Mouse (Mus musculus): ENCODE results near the gene Rpl36. TPM values are rescaled to one million over a fixed set of nuclear protein-coding genes. Genes with fewer than 3 reads are reported as not detected.
"Not testable (repeated sequence)": the region's sequence is repeated elsewhere in the genome, so short reads cannot be mapped to it uniquely, and the experiment has no call there.

Rpl36 gene
- total RNA-seq, 1 experiment from 2014 or later, result 891 TPM

DNA sequence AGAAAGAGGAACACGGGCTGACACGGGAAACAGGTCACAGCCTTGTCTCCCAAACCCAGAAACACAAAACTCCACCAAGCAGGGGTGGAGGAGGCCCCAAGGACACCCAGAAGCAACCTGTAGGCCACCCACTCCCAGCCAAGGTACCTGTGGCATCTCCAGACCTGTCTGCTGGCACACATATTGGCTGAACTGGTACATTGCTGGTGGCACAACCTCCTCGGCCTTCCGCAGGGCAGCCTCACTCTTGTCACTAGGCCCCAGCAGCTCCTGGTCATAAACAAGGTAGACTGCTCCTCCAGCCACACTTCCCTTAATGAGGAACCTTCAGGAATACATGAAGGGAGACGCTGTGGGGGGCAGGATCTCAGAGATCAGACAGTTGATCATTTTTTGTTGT, 4.5 kb upstream of the Rpl36 start:
- no peak for DNase-seq

DNA sequence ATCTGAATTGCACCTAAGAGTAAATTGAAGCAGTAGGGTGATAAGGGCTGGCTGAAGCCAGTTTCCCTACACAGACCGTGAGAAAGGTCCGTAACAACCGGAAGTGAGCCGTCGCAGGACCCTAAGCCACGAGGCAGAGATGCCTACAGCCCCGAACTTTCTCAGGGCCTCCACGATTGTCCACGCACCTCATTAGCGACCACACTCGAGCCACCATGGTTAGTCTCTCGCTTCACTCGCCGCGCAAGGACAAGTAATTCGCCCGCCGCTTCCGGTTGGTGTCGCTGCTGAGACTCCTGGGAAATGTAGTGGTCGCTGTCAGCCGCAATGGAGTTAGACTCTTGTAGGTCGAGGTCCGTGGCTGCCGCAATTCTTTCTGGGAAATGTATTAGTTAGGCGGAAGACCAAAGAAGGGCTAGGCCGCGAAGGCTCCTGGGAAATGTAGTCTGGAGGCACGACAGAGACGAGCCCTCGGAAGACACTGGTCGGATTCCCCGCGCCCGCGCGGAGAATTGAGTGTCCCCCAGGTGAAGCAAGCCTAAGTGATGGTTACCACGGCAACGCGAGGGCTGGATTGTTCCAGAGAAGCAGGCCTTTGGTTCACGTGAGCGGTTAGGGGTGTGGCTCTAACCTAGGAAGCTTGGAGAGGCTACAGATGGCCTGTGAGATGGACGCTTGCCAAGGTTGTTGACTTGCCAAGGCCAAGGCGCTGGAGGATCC, 3.6 kb upstream of the Rpl36 start, which contains the start of gene 2410015M20Rik:
TSS of gene 2410015M20Rik (minus strand) at position 320 of the 720 bp plus-strand sequence.
- DNase-seq, result peak; percentile 89

DNA sequence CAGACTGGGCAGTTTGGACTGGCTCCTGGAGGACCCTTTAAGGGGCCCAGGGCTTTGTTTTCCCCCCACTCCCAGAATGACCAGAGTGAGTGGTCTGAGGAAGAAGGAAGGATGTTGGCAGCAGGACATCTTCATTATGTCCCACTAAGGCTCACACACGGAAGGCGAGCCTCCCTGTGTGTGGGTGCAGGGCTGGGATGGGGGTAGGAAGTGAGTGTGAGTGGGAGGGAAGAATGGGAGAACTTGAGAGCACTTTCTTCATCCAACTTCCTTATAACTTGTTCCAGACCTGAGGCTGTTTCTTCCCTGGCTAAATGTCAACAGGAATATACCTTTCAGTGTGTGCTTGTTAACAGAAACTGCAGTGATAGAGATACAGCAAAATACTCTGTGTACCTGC, 1.9 kb upstream of the Rpl36 start:
- DNase-seq, result no peak

DNA sequence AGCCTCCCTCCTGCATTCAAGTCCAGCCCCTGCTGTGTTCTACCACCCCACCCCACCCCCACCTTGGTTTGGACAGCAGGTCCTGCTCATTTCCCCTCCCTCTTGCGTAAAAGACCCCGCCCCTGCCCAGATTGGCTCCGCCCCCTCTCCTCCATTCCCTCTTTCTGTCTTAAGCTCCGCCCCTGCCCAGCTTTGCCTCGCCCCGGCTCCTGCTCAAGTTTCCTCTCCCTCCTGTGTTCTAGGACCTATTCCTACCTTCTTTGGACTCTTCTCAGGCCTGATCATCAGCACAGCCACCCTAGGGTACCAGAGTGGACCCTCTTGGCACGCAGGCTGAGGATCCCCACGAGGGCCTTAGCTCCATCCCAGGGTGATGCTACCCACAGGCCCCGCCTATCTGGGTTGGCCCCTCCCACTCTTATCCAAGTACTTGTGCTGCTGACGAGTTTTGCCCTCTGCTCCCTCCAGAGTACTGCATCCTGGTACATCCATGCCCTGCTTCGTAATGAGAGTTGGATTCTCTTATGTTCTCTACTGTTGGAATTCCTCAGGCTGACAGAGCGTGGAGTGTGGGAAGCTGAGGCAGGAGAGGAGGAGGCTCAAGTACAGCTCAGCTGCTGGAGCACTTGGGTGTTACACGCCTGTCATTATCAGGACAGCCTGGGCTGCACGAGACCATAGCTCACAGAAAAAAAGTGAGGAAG, 1.2 kb upstream of the Rpl36 start:
- DNase-seq, result no peak

DNA sequence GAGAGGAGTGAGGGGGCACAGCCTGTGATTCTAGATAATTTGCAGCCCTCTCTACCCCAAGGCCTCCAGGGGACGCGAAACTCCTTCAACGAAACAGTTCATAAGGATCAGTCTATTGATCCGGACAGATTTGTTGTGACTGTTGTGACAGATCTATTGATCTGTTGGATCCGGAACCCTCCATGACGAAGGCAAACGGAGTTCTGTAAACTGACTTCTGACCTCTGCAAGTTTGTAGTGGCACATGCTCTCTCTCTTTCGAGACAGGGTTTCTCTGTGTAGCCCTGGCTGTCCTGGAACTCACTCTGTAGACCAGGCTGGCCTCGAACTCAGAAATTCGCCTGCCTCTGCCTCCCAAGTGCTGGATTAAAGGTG, 664 bp upstream of the Rpl36 start:
- not testable (repeated sequence) for DNase-seq

DNA sequence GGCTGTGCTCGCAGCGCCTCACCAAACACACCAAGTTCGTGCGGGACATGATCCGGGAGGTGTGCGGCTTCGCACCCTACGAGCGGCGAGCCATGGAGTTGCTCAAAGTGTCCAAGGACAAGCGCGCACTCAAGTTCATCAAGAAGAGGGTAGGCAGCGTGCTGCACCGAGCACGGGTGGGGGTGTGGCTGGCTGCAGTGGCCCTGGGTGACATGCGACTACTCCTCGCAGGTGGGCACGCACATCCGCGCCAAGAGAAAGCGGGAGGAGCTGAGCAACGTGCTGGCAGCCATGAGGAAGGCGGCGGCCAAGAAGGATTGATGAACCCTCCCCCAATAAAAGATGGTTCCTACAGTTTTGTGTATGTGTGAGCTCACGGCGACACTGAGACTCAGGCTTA, 677 bp downstream of the Rpl36 start:
- not testable (repeated sequence) for DNase-seq

DNA sequence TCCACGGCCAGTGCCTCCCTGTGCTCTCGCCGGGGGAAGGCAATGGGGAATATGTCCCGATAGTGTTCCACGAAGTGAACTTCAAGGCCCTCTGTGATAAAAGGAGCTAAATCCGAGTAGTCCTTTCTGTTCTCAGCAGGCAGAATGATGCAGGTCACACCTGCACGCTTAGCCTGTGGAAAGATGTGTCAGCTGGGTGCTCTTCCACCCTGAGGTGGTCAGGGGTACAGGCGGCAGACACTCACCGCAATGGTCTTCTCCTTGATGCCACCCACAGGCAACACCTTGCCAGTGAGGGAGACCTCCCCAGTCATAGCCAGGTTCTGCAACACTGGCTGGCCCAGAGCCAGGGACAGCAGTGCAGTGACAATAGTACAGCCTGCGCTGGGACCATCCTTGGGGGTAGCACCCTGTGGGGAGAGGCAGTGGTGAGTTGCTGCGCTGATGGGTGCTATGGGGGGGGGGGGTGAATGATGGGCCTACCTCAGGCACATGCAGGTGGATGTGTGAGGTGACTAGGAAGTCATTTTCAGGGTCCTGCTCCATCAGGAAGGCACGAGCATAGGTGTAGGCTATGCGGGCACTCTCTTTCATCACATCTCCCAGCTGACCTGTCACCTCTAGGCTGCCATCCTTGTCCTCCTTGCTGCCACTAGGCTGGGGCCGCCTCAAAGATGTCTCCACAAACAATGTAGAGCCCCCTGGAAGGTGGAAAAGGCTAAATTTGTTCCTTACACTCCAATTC, 1.3 kb downstream of the Rpl36 start:
- DNase-seq, result peak; percentile 54

DNA sequence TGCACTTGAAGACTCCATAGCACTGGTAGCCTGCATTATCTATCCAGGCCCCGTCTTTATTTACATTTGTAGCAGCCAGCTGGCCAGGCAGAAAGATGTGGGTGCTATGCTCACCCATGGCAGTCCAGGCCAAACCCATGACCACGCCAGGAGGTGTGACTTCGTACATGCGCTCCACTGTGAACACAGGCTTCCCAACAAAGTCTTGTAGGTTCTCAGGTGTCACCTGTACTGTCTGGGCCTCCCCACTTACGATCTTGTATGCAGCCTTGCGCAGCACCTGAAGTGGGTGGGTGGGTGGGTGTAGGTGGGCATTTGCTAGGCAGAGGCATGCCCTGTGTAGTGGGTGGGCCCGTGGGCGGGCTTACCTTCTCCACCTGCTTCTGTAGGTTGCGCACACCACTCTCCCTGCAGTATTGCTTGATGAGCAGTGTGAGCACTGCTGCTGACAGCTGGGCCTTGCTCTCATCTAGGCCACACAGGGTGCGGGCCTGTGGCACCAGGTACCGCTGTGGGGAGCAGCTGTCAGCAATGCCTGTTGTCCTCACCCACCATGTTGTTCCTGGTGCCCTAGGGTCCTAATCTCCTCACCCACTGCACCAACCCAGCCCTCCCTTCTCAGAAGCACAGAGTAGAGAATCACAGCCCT, 2.0 kb downstream of the Rpl36 start:
- DNase-seq, result no peak

DNA sequence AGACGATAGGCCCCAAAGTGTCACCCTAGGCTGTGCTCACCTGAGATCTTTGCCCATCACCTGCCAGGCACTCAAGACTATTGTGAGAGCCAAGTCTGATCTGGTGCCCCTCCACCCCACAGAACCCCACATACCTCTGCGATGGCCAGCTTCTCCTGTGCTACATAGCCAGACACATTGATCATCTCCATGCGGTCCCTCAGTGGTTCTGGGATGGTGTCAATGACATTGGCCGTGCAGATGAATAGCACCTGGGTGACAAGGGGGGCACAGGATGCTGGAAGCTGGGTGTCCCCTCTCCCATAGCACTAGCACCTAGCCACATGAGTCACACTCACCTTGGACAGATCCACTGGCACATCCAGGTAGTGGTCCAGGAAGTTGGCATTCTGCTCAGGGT, 2.6 kb downstream of the Rpl36 start:
- DNase-seq, result no peak

DNA sequence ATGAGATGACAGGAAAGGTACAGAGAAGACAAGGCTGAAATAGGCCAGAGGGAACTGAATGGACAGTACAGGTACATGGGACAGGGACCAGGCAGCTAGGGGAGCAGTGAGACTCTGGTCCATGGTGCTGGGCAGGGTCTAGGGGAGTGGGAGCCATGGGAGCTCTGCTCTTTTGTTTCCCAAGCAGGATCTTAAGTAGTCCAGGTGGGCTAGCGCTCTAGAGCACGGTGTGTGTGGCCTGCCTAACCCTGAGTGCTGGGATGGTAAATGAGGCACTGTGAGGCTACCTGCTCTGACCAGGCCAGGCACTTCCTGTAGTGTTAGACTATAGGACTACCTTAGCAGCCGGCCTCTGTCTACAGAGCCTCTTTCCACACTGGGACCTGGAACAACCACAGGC, 3.5 kb downstream of the Rpl36 start:
- DNase-seq, result no peak

DNA sequence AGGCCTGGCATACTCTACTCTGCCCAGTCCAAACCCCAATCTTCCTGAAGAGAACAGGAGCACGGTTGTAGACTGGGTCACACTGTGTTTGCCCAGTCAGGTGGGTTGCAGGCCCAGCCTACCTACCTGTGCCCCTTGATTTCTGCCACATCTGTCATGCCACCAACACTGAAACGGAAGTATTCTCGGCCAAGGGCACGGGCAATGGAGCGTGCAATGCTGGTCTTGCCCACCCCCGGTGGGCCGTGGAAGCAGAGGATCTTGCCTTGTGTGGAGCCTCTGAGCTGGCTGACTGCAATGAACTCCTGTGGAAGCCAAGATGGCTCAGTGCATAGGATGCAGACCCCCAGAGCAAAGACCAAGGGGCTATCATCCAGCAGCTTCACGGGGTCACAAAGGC, 4.4 kb downstream of the Rpl36 start:
- no peak for DNase-seq

DNA sequence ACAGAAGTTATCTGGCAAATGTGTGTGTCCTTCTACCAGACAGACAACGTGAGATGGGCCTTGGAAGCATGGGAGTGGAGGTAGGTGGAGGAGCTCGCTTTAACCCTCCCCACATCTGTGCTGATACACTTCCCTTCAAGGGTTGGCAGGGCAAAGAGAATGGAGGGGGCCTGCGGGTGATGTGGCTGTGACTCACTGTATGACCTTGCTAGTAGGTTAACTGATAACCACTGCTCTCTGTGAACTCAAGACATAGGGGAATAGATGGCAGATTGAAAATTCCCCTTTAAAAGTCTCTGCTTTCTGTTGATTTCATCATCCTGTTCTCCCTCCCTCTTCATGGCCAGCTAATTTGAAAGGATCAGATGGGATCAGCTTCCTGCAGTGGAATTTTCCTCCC, 12.3 kb downstream of the Rpl36 start:
- DNase-seq, result peak; percentile 55

DNA sequence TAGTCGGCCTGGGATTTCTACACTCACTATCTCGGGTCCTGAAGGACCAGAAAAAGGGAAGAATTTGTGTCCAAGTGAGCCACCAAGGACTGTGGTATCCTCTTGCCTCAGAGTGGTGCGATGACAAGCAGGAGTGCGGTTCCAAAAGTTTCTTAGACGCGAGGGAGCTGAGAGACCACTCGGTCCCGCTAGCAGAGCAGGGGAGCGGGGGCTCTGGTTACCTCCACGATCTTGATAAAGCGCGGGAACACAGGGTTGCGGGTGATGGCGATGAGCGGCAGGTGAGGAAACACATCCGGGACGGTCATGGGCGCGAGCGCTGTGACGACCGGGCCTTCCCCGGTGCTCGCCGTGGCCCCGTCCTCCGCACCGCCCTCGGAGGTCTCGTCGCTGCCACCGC, 13.0 kb downstream of the Rpl36 start:
- no peak for DNase-seq

DNA sequence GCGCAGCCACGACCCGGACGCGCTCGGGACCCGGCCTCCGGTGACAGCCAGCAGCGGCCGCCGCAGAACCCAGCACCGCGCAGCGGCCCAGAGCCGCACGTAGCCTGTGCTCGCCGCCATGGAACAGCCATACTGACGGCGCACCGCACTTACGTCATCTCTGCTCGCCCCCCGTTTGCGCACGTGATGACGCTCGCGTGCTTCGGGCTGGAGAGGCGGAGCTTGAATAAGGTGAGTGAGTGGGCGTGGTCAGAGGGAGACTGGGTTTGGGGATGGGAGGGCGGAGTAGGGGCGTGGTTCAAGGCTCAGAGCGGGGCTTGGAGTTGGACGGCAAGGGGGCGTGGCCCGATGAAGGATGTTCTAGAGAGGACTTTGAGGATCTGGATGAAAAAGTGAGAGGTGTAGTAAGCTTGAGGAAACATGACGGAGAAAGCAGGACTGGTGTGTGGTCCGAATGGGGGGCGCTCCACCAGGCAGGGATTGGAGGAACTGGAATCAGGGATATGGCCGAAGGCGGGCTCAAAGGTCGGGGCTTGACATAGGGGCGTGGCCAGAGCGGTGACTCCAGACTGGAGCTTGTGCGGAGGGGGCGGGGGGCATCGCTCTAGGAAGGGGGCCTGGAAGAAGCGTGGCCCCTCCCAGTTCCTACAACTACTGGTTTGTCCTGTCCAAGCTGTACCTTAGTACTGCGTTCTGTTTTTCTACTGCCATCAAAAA, 13.7 kb downstream of the Rpl36 start, which contains the start of gene Lonp1:
TSS of gene Lonp1 (minus strand) at position 134 of the 717 bp plus-strand sequence.
- peak; percentile 96 for DNase-seq

DNA sequence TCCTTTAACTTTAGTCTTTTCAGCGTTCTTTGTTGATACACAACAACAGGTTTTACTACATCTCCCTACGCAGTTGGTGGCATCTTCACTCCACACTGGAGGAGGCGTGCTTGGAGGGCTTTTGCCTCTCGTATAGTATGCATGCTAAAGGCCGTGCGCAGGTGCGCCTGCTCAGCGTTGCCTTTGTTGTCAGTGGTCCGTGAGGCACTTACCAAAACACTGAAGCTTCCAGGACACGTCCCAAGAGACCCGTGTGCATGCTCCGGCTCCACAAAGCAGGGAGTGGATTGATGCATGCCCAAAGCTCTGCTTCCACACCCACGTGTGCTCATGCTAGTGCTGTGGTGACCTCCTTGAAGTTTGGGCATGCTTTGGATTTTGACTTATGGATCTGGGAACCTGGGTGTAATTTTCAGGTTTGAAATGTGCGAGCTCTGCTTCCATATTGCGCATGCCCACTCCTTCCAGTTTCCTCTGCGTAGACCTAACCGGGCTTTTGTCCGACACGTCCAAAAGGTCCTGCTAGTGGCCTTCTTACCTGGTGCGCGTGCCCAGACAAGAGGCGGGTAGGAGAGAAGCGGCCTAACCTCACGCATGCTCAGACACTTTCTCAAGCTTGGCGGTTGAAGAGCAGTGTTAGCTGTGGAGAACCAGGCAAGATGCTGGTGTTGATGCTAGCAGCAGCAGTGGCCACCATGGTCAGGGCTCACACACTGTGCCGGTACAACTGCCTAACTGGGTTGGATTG, 14.5 kb downstream of the Rpl36 start, which contains the start of gene Catsperd:
TSS of gene Catsperd (plus strand) at position 614 of the 748 bp plus-strand sequence.
- DNase-seq, result no peak

DNA sequence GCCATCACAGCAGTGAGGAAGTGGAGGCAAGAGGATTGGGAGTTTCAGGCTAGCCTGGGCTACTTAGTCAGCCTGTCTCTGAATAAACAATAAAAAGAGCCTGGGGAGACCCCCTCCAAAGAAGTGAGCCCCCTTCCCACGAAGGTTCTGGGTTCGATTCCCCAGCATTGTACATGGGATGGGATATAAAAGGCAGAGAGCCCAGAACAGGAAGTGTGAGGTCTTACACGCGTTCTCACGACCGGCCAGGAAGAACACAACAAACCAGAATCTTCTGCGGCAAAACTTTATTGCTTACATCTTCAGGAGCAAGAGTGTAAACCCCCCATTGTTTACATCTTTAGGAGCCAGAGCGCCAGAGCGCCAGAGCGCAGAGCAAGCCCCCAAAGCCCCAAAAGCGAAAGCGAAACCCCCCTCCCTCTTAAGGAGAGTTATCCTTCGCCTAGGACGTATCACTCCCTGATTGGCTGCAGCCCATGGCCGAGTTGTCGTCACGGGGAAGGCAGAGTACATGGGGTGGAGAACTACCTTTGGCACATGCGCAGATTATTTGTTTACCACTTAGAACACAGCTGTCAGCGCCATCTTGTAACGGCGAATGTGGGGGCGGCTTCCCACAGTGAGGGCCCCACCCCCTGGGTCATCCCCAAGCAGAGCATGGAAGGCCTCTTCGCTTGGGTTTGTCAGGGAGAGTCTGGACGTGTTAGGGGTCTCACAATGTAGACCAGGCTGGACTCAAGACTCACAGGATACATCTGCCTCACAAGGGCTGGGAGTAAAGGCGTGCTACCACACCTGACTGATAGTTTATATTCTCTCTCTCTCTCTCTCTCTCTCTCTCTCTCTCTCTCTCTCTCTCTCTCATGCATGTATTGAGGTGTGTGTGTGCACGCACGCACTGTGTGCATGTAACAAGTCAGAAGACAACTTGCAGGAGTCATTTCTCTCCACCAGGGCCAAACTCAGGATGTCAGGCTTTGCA, 16.9 kb downstream of the Rpl36 start:
- DNase-seq, result not testable (repeated sequence)

DNA sequence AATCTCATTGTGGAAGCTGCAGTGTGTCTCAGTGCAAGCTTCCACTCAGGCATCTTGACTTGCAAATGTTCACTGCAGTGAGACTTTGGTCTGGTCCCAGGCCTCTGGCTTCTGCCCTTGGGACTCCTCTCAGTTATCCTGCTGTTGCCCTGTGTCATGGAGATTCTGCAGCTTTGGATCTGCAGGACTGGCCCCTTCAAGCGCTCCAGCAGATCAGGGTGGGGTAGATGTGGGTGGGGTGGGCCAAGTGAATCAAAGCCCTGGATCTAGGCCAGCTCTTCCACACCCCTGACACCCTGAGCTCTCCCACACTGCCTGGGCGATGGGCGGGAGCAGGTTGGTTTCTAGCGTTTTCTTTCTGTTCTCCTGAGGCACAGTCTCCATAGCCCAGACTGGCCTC, 18.6 kb downstream of the Rpl36 start:
- DNase-seq, result no peak

DNA sequence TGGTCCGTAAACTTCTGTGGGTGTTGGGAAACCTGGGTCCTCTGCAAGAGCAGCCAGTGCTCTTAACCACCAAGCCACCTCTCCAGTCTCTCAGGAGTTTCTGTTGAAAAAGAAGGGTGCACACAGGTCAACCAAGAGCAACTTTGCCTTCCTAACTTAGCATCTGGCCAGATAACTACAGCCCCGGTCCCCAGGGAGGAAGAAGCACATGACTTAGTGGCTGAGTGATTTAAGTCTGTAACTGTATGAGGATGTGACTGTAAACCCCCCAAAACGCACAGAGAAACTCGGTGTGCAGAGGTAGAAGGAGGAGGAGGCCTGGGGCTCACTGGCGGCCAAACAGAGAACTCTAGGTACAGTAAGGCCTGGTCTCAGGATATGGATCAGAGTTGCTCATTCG, 20.8 kb downstream of the Rpl36 start:
- DNase-seq, result no peak

DNA sequence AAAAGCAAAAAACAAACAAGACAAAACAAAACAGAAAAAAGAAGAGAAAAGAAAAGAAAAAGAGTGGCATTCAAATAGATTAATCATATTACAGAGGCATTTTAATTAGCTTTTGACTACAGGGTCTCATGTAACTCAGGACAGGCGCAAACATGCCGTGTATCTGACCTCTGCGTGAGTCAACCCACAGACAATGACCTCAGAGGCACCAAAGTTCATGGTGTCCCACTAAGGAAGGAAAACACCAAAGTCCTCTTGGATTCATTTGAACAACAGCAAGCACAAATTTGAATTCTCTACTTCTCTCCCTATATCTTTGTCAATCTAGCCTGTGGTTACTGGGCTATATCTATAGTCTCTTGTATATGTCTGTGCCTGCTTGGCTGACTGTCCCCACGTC, 30.0 kb downstream of the Rpl36 start:
- DNase-seq, result no peak

DNA sequence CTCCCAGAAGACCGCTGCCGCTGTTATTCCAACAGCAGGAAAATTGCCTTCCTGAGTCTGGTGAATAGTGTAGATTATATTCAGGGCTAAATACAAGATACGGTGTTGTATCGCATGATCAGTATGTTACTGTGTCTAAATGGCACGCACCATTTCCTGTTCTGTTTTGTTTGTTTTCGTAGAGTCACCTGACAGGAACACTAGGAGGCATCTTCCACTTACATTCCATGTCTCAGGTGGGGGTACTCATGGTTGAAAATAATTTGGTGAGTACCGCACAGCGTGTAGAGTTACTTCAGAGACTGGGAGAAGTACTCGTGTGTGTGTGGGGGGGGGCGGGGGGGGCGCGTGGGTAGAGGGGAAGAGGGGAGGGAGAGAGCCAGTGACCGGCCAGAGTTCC, 34.3 kb downstream of the Rpl36 start:
- DNase-seq, result no peak
